Comparison of ENCODE assay signal across 29 mouse cellular contexts in genomic region chr2:180460801-180461200, GRCm38 (mm10). TPM values are rescaled to one million over a fixed set of nuclear protein-coding genes. Genes with fewer than 3 reads are reported as not detected.
A peak's percentile ranks its signal among the peaks of the same experiment; 100 is the strongest.
DNase-seq lines count a peak whose midpoint lies in the region; ATAC-seq and TF ChIP-seq lines count a peak whose summit lies in the region.
"Had no signal": no experiment of that assay in that cellular context is flagged by ENCODE, and none has a peak within 500 bp of the region (broad histone marks: within the 10 kb centered on the region; RNA-seq: fewer than 3 reads in every experiment).

No protein-coding gene starts in this region.

- H3K4me2 ChIP-seq in embryonic facial prominence, embryonic 14.5 days (ENCODE audit: low read depth, low read length) = no peak overlapping the region
- H3K4me2 ChIP-seq in lung, postnatal 0 days (replicated peaks; ENCODE audit: low read depth, low read length) = no peak overlapping the region
- H3K4me2 ChIP-seq in stomach, embryonic 16.5 days (ENCODE audit: low read depth, low read length) = no peak overlapping the region
- H3K4me2 ChIP-seq: embryonic facial prominence, embryonic 13.5 days; forebrain, embryonic 15.5 days; heart, embryonic 12.5 days; kidney, embryonic 15.5 days had no signal

- no peaks in the 10 kb centered on the region for H3K36me3 ChIP-seq in embryonic facial prominence, embryonic 14.5 days (ENCODE audit: control insufficient read depth, insufficient read depth, low read length)
- H3K36me3 ChIP-seq in embryonic facial prominence, embryonic 10.5 days (replicated peaks) = no peaks in the 10 kb centered on the region
- peaks cover 82% of the 10 kb centered on the region for H3K36me3 ChIP-seq in megakaryocyte, embryonic 14.5 days (replicated peaks; ENCODE audit: low read length)
- no peaks in the 10 kb centered on the region for H3K36me3 ChIP-seq in lung, postnatal 0 days (ENCODE audit: insufficient read depth, low read length)
- H3K36me3 ChIP-seq in stomach, embryonic 16.5 days (ENCODE audit: control insufficient read depth, insufficient read depth, low read length) = no peaks in the 10 kb centered on the region
- H3K36me3 ChIP-seq: embryonic facial prominence, embryonic 13.5 days; forebrain, embryonic 15.5 days; heart, embryonic 12.5 days; kidney, embryonic 15.5 days; limb, embryonic 10.5 days had no signal

- no peak overlapping the region for H3K9ac ChIP-seq in embryonic facial prominence, embryonic 14.5 days (ENCODE audit: low read depth, low read length)
- no peak overlapping the region for H3K9ac ChIP-seq in lung, postnatal 0 days (replicated peaks; ENCODE audit: low read depth)
- no peak overlapping the region for H3K9ac ChIP-seq in stomach, embryonic 16.5 days (ENCODE audit: low read length)
- H3K9ac ChIP-seq: embryonic facial prominence, embryonic 13.5 days; forebrain, embryonic 15.5 days; heart, embryonic 12.5 days; kidney, embryonic 15.5 days had no signal

- H3K4me1 ChIP-seq in embryonic facial prominence, embryonic 14.5 days (ENCODE audit: control insufficient read depth, insufficient read depth, low read length) = peaks cover 4% of the 10 kb centered on the region; the same call in 1 of the 2 replicates
- H3K4me1 ChIP-seq in embryonic facial prominence, embryonic 10.5 days = peaks cover 20% of the 10 kb centered on the region
- peaks cover 94% of the 10 kb centered on the region for H3K4me1 ChIP-seq in megakaryocyte, embryonic 14.5 days
- H3K4me1 ChIP-seq in lung, postnatal 0 days (ENCODE audit: insufficient read depth, low read depth, low read length) = peaks cover 4% of the 10 kb centered on the region
- peaks cover 5% of the 10 kb centered on the region; the same call in 1 of the 2 replicates for H3K4me1 ChIP-seq in stomach, embryonic 16.5 days (ENCODE audit: control insufficient read depth, insufficient read depth, low read length)

- H3K4me3 ChIP-seq in embryonic facial prominence, embryonic 14.5 days (ENCODE audit: low read depth, low read length) = no peak overlapping the region
- no peak overlapping the region for H3K4me3 ChIP-seq in embryonic facial prominence, embryonic 10.5 days
- peak overlapping the region; percentile 66 for H3K4me3 ChIP-seq in megakaryocyte, embryonic 14.5 days (replicated peaks)
- no peak overlapping the region for H3K4me3 ChIP-seq in lung, postnatal 0 days (ENCODE audit: low read depth, low read length)
- no peak overlapping the region for H3K4me3 ChIP-seq in stomach, embryonic 16.5 days (replicated peaks; ENCODE audit: low read length)
- H3K4me3 ChIP-seq in gastrocnemius, adult 2 months = no peak overlapping the region
- H3K4me3 ChIP-seq: embryonic facial prominence, embryonic 13.5 days; forebrain, embryonic 15.5 days; heart, embryonic 12.5 days; hindbrain, embryonic 10.5 days; kidney, embryonic 15.5 days; layer of hippocampus, adult 2 months; limb, embryonic 10.5 days; myocyte had no signal

- DNase-seq in embryonic facial prominence, embryonic 14.5 days (ENCODE audit: low spot score) = peak; percentile 38
- DNase-seq in embryonic facial prominence, embryonic 10.5 days (ENCODE audit: low spot score) = no peak
- DNase-seq in lung, postnatal 0 days (ENCODE audit: low spot score) = peak; percentile 50
- no peak for DNase-seq in gastrocnemius, adult 2 months
- no peak for DNase-seq in natural killer cell, adult 2 months (ENCODE audit: low spot score in 2 of 2)
- DNase-seq: adrenal gland, postnatal 14 days; cerebellum, adult 2 months; cerebellum, postnatal 25 days; gastrocnemius, postnatal 25 days; heart, adult 18-20 months; heart, postnatal 10 days; midbrain, embryonic 14.5 days; right cerebral cortex, postnatal 4 days had no signal

- WGBS in embryonic facial prominence, embryonic 14.5 days = 56% methylated on average over 8 of the region's 8 CpGs
- 57% methylated on average over 8 of the region's 8 CpGs for WGBS in embryonic facial prominence, embryonic 10.5 days
- 49% methylated on average over 8 of the region's 8 CpGs for WGBS in lung, postnatal 0 days
- WGBS in stomach, embryonic 16.5 days = 55% methylated on average over 8 of the region's 8 CpGs

- no peak for TF ChIP-seq CTCF in lung, postnatal 0 days (IDR thresholded peaks at IDR 0.05)
- no peak for TF ChIP-seq CTCF in gastrocnemius, adult 2 months (IDR thresholded peaks at IDR 0.05)

- H3K27ac ChIP-seq in embryonic facial prominence, embryonic 14.5 days (replicated peaks; ENCODE audit: low read depth, low read length) = no peak overlapping the region
- no peak overlapping the region for H3K27ac ChIP-seq in embryonic facial prominence, embryonic 10.5 days (replicated peaks)
- no peak overlapping the region for H3K27ac ChIP-seq in lung, postnatal 0 days (ENCODE audit: low read length)
- peak overlapping the region; percentile 0; the same call in 1 of the 2 replicates for H3K27ac ChIP-seq in stomach, embryonic 16.5 days (ENCODE audit: low read length)
- H3K27ac ChIP-seq in gastrocnemius, adult 2 months = no peak overlapping the region
- H3K27ac ChIP-seq: embryonic facial prominence, embryonic 13.5 days; forebrain, embryonic 15.5 days; hindbrain, embryonic 10.5 days; kidney, embryonic 15.5 days; layer of hippocampus, adult 2 months; limb, embryonic 10.5 days had no signal

- no peak for TF ChIP-seq EP300 in lung, postnatal 0 days (IDR thresholded peaks at IDR 0.05)

- H3K27me3 ChIP-seq in embryonic facial prominence, embryonic 14.5 days (replicated peaks; ENCODE audit: control insufficient read depth, insufficient read depth, low read length) = peaks cover 30% of the 10 kb centered on the region
- H3K27me3 ChIP-seq in embryonic facial prominence, embryonic 10.5 days (replicated peaks; ENCODE audit: low read depth, poor library complexity, severe bottlenecking) = peaks cover 50% of the 10 kb centered on the region
- no peaks in the 10 kb centered on the region for H3K27me3 ChIP-seq in megakaryocyte, embryonic 14.5 days (replicated peaks)
- peaks cover 15% of the 10 kb centered on the region; the same call in 1 of the 2 replicates for H3K27me3 ChIP-seq in lung, postnatal 0 days (replicated peaks; ENCODE audit: insufficient read depth, low read length)
- peaks cover 14% of the 10 kb centered on the region for H3K27me3 ChIP-seq in stomach, embryonic 16.5 days (ENCODE audit: control insufficient read depth, insufficient read depth, low read length)

- H3K9me3 ChIP-seq in embryonic facial prominence, embryonic 14.5 days (ENCODE audit: control insufficient read depth, low read length) = no peaks in the 10 kb centered on the region
- no peaks in the 10 kb centered on the region for H3K9me3 ChIP-seq in embryonic facial prominence, embryonic 10.5 days
- no peaks in the 10 kb centered on the region for H3K9me3 ChIP-seq in megakaryocyte, embryonic 14.5 days
- H3K9me3 ChIP-seq in lung, postnatal 0 days (ENCODE audit: low read length) = no peaks in the 10 kb centered on the region
- H3K9me3 ChIP-seq in stomach, embryonic 16.5 days (replicated peaks; ENCODE audit: control insufficient read depth, low read length) = no peaks in the 10 kb centered on the region
- H3K9me3 ChIP-seq: embryonic facial prominence, embryonic 13.5 days; forebrain, embryonic 15.5 days; heart, embryonic 12.5 days; hindbrain, embryonic 10.5 days; kidney, embryonic 15.5 days; limb, embryonic 10.5 days had no signal

- intact Hi-C loops in gastrocnemius, adult 2 months (cut with DNase I) = no loop called here

- ATAC-seq in embryonic facial prominence, embryonic 14.5 days (ENCODE audit: low read depth) = peak; percentile 44; the same call in 1 of the 2 replicates
- ATAC-seq in megakaryocyte, adult 5-6 weeks (ENCODE audit: poor library complexity, severe bottlenecking) = no peak
- no peak; the same call in 1 of the 2 replicates for ATAC-seq in lung, postnatal 0 days
- ATAC-seq in stomach, embryonic 16.5 days (ENCODE audit: insufficient read depth, low FRiP score) = peak; percentile 23; the same call in 1 of the 2 replicates
- ATAC-seq: forebrain, embryonic 15.5 days; hindbrain, embryonic 16.5 days; intestine, embryonic 16.5 days had no signal

RNA-seq across cellular contexts. Expression of gene Slco4a1, which starts 4.8 kb away (rescaled TPM):
- 1.4 and 1.9 TPM in 2 replicates for polyA plus RNA-seq in embryonic facial prominence, embryonic 14.5 days (2014; fragmentation: Nextera tagmentation; extraction: Ambion mirVana)
- 3.3 and 4.1 TPM in 2 replicates for polyA plus RNA-seq in embryonic facial prominence, embryonic 10.5 days (2016; fragmentation: Nextera tagmentation; extraction: Ambion mirVana)
- 10.4 and 49.9 TPM in 2 replicates for polyA plus RNA-seq in megakaryocyte, embryonic 14.5 days (2012; ENCODE audit: insufficient read depth, low replicate concordance)
- 2.6 and 2.7 TPM in 2 replicates for total RNA-seq in megakaryocyte, adult 5-6 weeks (2015)
- total RNA-seq in megakaryocyte, adult 5-6 weeks (2017) = 2.5 and 2.7 TPM in 2 replicates
- polyA plus RNA-seq in lung, postnatal 0 days (2015; fragmentation: Nextera tagmentation; extraction: Ambion mirVana) = 0.20 and 0.21 TPM in 2 replicates
- polyA plus RNA-seq in stomach, embryonic 16.5 days (2015; fragmentation: Nextera tagmentation; extraction: Ambion mirVana) = 4.0 and 6.9 TPM in 2 replicates
- total RNA-seq in gastrocnemius, adult 2 months (2021) = under 1 TPM in 1 of 2 experiments, not detected in 1; 0.15 TPM
- total RNA-seq: gastrocnemius, postnatal 25 days had no signal

RNA-seq across cellular contexts. Expression of gene Ntsr1, which starts 39.0 kb away (rescaled TPM):
- 0.70 and 1.00 TPM in 2 replicates for polyA plus RNA-seq in embryonic facial prominence, embryonic 14.5 days (2014; fragmentation: Nextera tagmentation; extraction: Ambion mirVana)
- 0.16 and 0.35 TPM in 2 replicates for polyA plus RNA-seq in embryonic facial prominence, embryonic 10.5 days (2016; fragmentation: Nextera tagmentation; extraction: Ambion mirVana)
- polyA plus RNA-seq in megakaryocyte, embryonic 14.5 days (2012; ENCODE audit: insufficient read depth, low replicate concordance) = not detected in 2 replicates
- not detected in 2 replicates for total RNA-seq in megakaryocyte, adult 5-6 weeks (2015)
- not detected in 2 replicates for total RNA-seq in megakaryocyte, adult 5-6 weeks (2017)
- 0.05 and 0.06 TPM in 2 replicates for polyA plus RNA-seq in lung, postnatal 0 days (2015; fragmentation: Nextera tagmentation; extraction: Ambion mirVana)
- 0.34 and 0.59 TPM in 2 replicates for polyA plus RNA-seq in stomach, embryonic 16.5 days (2015; fragmentation: Nextera tagmentation; extraction: Ambion mirVana)
- not detected for total RNA-seq in gastrocnemius, adult 2 months (2021)
- total RNA-seq: adrenal gland, postnatal 14 days; gastrocnemius, postnatal 25 days; heart, adult 18-20 months; liver, adult 2 months; megakaryocyte-erythroid progenitor cell, adult 5-6 weeks; neutrophil, adult 5-6 weeks had no signal
- polyA plus RNA-seq: liver, adult 2 months; myocyte had no signal

Comparison
In these comparisons a context has a peak if more than half of its experiments do, and no peak if none do; other contexts are left out.
1. DNase-seq: peak in embryonic facial prominence, embryonic 14.5 days (single experiment) and lung, postnatal 0 days (single experiment); none in embryonic facial prominence, embryonic 10.5 days (single experiment), gastrocnemius, adult 2 months (single experiment) and natural killer cell, adult 2 months (0 of 2).
2. ATAC-seq: peak in embryonic facial prominence, embryonic 14.5 days (single experiment) and stomach, embryonic 16.5 days (single experiment); none in megakaryocyte, adult 5-6 weeks (single experiment) and lung, postnatal 0 days (single experiment).